Mouse (Mus musculus): ENCODE data around the gene A630089N07Rik. TPM values are rescaled to one million over a fixed set of nuclear protein-coding genes. Genes with fewer than 3 reads are reported as not detected.

A630089N07Rik gene
- total RNA-seq, 1 experiment from 2014 or later, result 7.0 TPM

- peak; percentile 98 for DNase-seq
Observed at GRCm38 (mm10) chr16:97962151-97962948, 119.9 kb downstream of the A630089N07Rik start, which contains the start of the genes C2cd2 and Zbtb21. C2cd2 (minus strand) TSS chr16:97962598. Zbtb21 (minus strand) TSS chr16:97962622.

GRCm38 (mm10) chr16:97961381-97962150 is 120.7 kb downstream of the A630089N07Rik start:
- peak; percentile 38 for DNase-seq

GRCm38 (mm10) chr16:97960348-97960747 is 121.9 kb downstream of the A630089N07Rik start:
- DNase-seq, result no peak

- DNase-seq, result no peak
Observed at GRCm38 (mm10) chr16:97958401-97958973, 123.8 kb downstream of the A630089N07Rik start.

- no peak for DNase-seq
Observed at GRCm38 (mm10) chr16:97957626-97958025, 124.6 kb downstream of the A630089N07Rik start.

- DNase-seq, result no peak
Observed at GRCm38 (mm10) chr16:97956011-97956410, 126.2 kb downstream of the A630089N07Rik start.

- DNase-seq, result no peak
Observed at GRCm38 (mm10) chr16:97953300-97953699, 128.9 kb downstream of the A630089N07Rik start.

- no peak for DNase-seq
Observed at GRCm38 (mm10) chr16:97952801-97953200, 129.4 kb downstream of the A630089N07Rik start.

GRCm38 (mm10) chr16:97952371-97952770 is 129.9 kb downstream of the A630089N07Rik start:
- DNase-seq, result no peak

Other genes starting within 250 kb of the A630089N07Rik start
- gene Prdm15, start 230.6 kb downstream of the A630089N07Rik start, total RNA-seq (2021), result 9.7 and 11.5 TPM in 2 replicates
- 27.3 and 38.2 TPM in 2 replicates for gene C2cd2, start 119.9 kb downstream of the A630089N07Rik start, total RNA-seq (2021)
- gene Zbtb21, start 119.8 kb downstream of the A630089N07Rik start, total RNA-seq (2021), result 25.9 and 30.6 TPM in 2 replicates
- 36.7 and 38.6 TPM in 2 replicates for gene B230307C23Rik, start 85.1 kb downstream of the A630089N07Rik start, total RNA-seq (2021)